Mouse (Mus musculus): Measurements from ENCODE around the gene Plekhd1. TPM values are rescaled to one million over a fixed set of nuclear protein-coding genes. Genes with fewer than 3 reads are reported as not detected.

Plekhd1 gene
- polyA plus RNA-seq, 2 experiments: 0.14 to 0.19 TPM

DNA sequence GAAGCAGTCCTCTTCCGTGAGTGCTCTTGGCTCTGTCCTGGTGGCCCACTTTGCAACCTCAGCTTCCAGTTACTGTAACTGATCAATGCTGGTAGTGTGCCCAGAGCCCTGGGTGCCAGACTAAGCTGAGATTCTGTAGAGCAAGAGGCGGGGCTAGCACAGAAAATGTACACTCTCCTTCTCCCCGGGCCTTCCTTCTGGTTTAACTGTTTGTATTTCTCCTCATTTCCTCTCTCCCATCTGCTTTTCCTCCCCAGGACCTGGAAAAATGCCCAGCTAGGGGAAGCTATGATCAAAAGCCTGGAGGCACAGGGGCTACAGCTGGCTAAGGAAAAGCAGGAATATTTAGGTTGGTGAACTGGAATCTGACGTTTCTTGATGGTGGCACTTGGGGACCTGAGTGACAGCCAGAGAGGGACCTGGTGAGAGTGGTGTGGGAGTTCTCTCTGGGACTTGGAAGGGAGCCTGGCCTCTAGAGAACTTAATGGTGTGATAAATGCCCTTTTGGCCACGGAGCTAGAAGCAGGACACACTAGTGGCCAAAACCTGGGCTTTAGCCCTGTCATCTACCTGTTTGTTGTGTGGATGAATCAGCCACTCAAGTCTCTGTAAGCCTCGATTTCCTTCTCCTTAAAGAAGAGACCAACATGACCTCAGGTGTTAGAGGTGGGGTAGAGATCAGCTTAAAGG lies 14.7 kb downstream of the Plekhd1 start:
- H3K9ac ChIP-seq (replicated peaks): no peak overlapping the region
- no peak overlapping the region for H3K27ac ChIP-seq
- DNase-seq (ENCODE audit: low read depth in 3 of 3, low spot score in 3 of 3): no peak
- no peak overlapping the region for H3K4me2 ChIP-seq (ENCODE audit: low read depth)
- H3K4me1 ChIP-seq (replicated peaks; ENCODE audit: control insufficient read depth in 2 of 2, insufficient read depth in 2 of 2, low read length in 1 of 2): no peaks in the 10 kb centered on the region
- H3K4me3 ChIP-seq (ENCODE audit: insufficient read depth in 1 of 2, low read depth in 2 of 2, low read length in 2 of 2): no peak overlapping the region
- H3K36me3 ChIP-seq (replicated peaks; ENCODE audit: control insufficient read depth, insufficient read depth, low read depth): no peaks in the 10 kb centered on the region
- peaks cover 4% of the 10 kb centered on the region; the same call in 1 of the 2 replicates for H3K27me3 ChIP-seq (ENCODE audit: control insufficient read depth, insufficient read depth, low read length)
- H3K9me3 ChIP-seq (ENCODE audit: control insufficient read depth, low read length): no peaks in the 10 kb centered on the region
- TF ChIP-seq EP300 (IDR thresholded peaks at IDR 0.05; ENCODE audit: low read depth): no peak
- TF ChIP-seq CTCF (IDR thresholded peaks at IDR 0.05; ENCODE audit: low read depth): no peak
- ATAC-seq (ENCODE audit: insufficient read depth): no peak
- 29% methylated on average over 6 of the region's 6 CpGs for WGBS (ENCODE audit: insufficient replicate concordance)

DNA sequence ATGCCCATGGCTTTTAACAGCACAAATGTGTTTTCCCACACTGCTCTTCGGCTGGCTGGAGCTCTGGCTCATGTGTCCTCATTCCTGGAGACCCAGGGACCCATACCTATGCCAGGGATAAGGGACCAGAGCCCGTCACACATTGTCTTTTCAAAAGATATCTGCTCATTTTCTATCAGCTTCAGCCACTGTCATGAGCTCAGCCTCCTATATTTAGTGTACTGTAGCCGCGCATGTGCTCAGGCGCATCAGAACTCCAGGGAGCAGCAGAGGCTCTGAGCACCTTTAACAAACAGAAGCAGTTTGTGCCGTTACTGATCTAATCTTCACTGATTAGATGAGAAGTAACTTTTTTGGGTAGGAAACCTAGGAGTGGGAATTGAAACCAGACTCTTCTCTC lies 23.5 kb downstream of the Plekhd1 start:
- H3K4me2 ChIP-seq (ENCODE audit: low read depth): no peak overlapping the region
- no peak for DNase-seq (ENCODE audit: low read depth in 3 of 3, low spot score in 3 of 3)
- H3K9ac ChIP-seq (replicated peaks): no peak overlapping the region
- no peaks in the 10 kb centered on the region for H3K9me3 ChIP-seq (ENCODE audit: control insufficient read depth, low read length)
- H3K27me3 ChIP-seq (ENCODE audit: control insufficient read depth, insufficient read depth, low read length): no peaks in the 10 kb centered on the region; the same call in 1 of the 2 replicates
- no peak for ATAC-seq (ENCODE audit: insufficient read depth)
- no peak overlapping the region for H3K4me3 ChIP-seq (ENCODE audit: insufficient read depth in 1 of 2, low read depth in 2 of 2, low read length in 2 of 2)
- no peaks in the 10 kb centered on the region for H3K36me3 ChIP-seq (replicated peaks; ENCODE audit: control insufficient read depth, insufficient read depth, low read depth)
- H3K4me1 ChIP-seq (replicated peaks; ENCODE audit: control insufficient read depth in 2 of 2, insufficient read depth in 2 of 2, low read length in 1 of 2): no peaks in the 10 kb centered on the region; a peak in 1 of 4 replicates
- no peak overlapping the region for H3K27ac ChIP-seq
- TF ChIP-seq CTCF (IDR thresholded peaks at IDR 0.05; ENCODE audit: low read depth): no peak
- no peak for TF ChIP-seq EP300 (IDR thresholded peaks at IDR 0.05; ENCODE audit: low read depth)
- 56% methylated on average over 6 of the region's 6 CpGs for WGBS (ENCODE audit: insufficient replicate concordance)

DNA sequence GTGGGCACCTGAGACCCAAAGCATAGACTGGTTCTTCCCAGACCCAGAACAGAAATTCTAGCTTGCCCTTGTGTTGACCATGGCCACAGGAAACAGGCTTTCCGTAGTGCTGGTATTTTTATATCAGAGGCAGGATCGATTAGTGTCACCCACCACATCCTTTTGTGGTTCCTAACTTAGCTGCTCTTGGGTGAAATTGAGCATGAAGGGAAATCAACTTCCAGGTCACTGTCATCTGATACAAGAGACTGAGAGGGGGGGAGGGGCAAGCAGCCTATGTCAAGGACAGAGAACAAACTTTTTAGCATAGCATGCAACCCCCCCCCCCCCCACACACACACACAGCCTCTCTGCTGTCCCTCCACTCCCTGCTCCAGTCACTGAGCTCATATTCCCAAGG lies 26.8 kb downstream of the Plekhd1 start:
- H3K4me2 ChIP-seq (ENCODE audit: low read depth): no peak overlapping the region
- TF ChIP-seq EP300 (IDR thresholded peaks at IDR 0.05; ENCODE audit: low read depth) (no peak), CTCF (IDR thresholded peaks at IDR 0.05; ENCODE audit: low read depth) (no peak)
- H3K4me3 ChIP-seq (ENCODE audit: insufficient read depth in 1 of 2, low read depth in 2 of 2, low read length in 2 of 2): no peak overlapping the region
- ATAC-seq (ENCODE audit: insufficient read depth) (no peak), DNase-seq (ENCODE audit: low read depth in 3 of 3, low spot score in 3 of 3) (no peak)
- H3K9ac ChIP-seq (replicated peaks): no peak overlapping the region
- peaks cover 0 to 6% of the 10 kb centered on the region in 2 experiments; a peak in 2 of 4 replicates for H3K4me1 ChIP-seq (replicated peaks; ENCODE audit: control insufficient read depth in 2 of 2, insufficient read depth in 2 of 2, low read length in 1 of 2)
- H3K36me3 ChIP-seq (replicated peaks; ENCODE audit: control insufficient read depth, insufficient read depth, low read depth): no peaks in the 10 kb centered on the region
- no peak overlapping the region for H3K27ac ChIP-seq
- no peaks in the 10 kb centered on the region for H3K27me3 ChIP-seq (ENCODE audit: control insufficient read depth, insufficient read depth, low read length)
- no peaks in the 10 kb centered on the region for H3K9me3 ChIP-seq (ENCODE audit: control insufficient read depth, low read length)
- 3% methylated on average over 2 of the region's 2 CpGs for WGBS (ENCODE audit: insufficient replicate concordance)

DNA sequence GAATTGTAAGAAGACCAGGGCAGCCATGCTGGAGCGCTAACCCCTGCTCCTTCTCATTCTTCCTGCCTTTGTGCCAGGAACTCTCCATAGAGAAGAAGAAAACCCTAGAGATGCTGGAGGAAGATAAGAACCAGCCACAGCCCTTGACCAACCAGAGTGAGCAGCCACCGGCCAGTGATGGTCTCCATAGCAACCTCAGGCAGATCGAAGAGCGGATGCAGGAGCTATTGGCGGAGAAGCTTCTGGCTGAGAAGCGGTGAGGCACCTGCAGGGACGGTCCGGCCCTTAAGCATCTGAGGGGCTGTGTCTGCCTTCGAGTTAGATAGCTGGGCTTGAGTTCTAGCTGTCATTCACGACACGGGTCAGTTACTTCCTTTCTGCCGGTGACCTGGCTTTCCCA lies 28.1 kb downstream of the Plekhd1 start:
- no peak overlapping the region for H3K9ac ChIP-seq (replicated peaks)
- peaks cover 0 to 9% of the 10 kb centered on the region in 2 experiments; a peak in 2 of 4 replicates for H3K4me1 ChIP-seq (replicated peaks; ENCODE audit: control insufficient read depth in 2 of 2, insufficient read depth in 2 of 2, low read length in 1 of 2)
- no peak overlapping the region for H3K4me2 ChIP-seq (ENCODE audit: low read depth)
- no peak for DNase-seq (ENCODE audit: low read depth in 3 of 3, low spot score in 3 of 3)
- no peaks in the 10 kb centered on the region for H3K27me3 ChIP-seq (ENCODE audit: control insufficient read depth, insufficient read depth, low read length)
- TF ChIP-seq CTCF (IDR thresholded peaks at IDR 0.05; ENCODE audit: low read depth) (no peak), EP300 (IDR thresholded peaks at IDR 0.05; ENCODE audit: low read depth) (no peak)
- no peaks in the 10 kb centered on the region for H3K36me3 ChIP-seq (replicated peaks; ENCODE audit: control insufficient read depth, insufficient read depth, low read depth)
- no peak overlapping the region for H3K27ac ChIP-seq
- H3K9me3 ChIP-seq (ENCODE audit: control insufficient read depth, low read length): no peaks in the 10 kb centered on the region
- WGBS (ENCODE audit: insufficient replicate concordance): 64% methylated on average over 12 of the region's 12 CpGs
- H3K4me3 ChIP-seq (ENCODE audit: insufficient read depth in 1 of 2, low read depth in 2 of 2, low read length in 2 of 2): no peak overlapping the region
- ATAC-seq (ENCODE audit: insufficient read depth): no peak

DNA sequence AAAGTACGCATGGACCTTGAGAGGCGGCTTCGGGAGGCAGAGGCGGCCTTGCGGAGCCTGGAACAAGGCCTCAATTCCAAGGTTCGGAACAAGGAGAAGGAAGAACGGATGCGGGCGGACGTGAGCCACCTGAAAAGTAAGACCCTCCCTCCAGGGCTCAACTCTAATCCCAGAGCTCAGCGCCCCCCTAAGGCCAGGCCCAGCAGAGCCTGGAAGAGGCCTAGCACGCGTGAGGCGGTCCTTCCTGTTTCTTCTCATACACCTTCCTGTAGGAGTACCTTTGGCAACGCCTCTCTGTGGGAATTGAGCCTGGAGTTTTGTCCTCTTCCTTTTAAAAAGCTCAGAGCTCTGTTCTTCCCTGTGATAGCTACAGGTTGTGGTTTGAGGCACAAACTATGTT lies 29.1 kb downstream of the Plekhd1 start:
- no peak for ATAC-seq (ENCODE audit: insufficient read depth)
- H3K36me3 ChIP-seq (replicated peaks; ENCODE audit: control insufficient read depth, insufficient read depth, low read depth): no peaks in the 10 kb centered on the region
- no peak for DNase-seq (ENCODE audit: low read depth in 3 of 3, low spot score in 3 of 3)
- no peak overlapping the region for H3K27ac ChIP-seq
- WGBS (ENCODE audit: insufficient replicate concordance): 81% methylated on average over 15 of the region's 15 CpGs
- H3K27me3 ChIP-seq (ENCODE audit: control insufficient read depth, insufficient read depth, low read length): no peaks in the 10 kb centered on the region
- no peak overlapping the region for H3K9ac ChIP-seq (replicated peaks)
- H3K4me2 ChIP-seq (ENCODE audit: low read depth): no peak overlapping the region
- no peak overlapping the region for H3K4me3 ChIP-seq (ENCODE audit: insufficient read depth in 1 of 2, low read depth in 2 of 2, low read length in 2 of 2)
- H3K4me1 ChIP-seq (replicated peaks; ENCODE audit: control insufficient read depth in 2 of 2, insufficient read depth in 2 of 2, low read length in 1 of 2): peaks cover 0 to 10% of the 10 kb centered on the region in 2 experiments; a peak in 2 of 4 replicates
- no peak for TF ChIP-seq CTCF (IDR thresholded peaks at IDR 0.05; ENCODE audit: low read depth)
- no peaks in the 10 kb centered on the region for H3K9me3 ChIP-seq (ENCODE audit: control insufficient read depth, low read length)

Measured in liver, embryonic 14.5 days (tissue).